8 mouse cellular contexts compared by ENCODE assay signal in the genomic region with DNA sequence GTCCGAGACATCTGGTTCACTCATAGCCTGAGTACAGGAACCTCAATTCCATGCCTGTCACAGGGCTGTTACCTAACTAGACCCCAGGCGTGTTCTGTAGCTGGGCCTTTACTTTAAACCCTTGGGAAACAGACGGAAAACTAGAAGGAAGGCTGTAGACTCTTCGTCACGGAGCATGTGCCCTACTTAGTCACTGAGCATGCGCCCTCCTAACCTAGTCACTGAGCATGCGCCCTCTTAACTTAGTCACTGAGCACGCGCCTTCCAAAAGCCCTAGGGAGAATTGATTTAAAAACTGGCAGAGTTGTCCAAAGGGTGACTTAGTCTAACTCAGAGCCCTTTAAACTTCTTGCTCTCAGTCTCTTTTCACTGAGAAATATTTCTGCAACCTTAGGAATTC. TPM values are rescaled to one million over a fixed set of nuclear protein-coding genes. Genes with fewer than 3 reads are reported as not detected.
DNase-seq lines count a peak whose midpoint lies in the region; ATAC-seq and TF ChIP-seq lines count a peak whose summit lies in the region.

TSS of gene Fbln7 (plus strand) at position 346 of the 400 bp plus-strand sequence.

- DNase-seq in kidney, adult 2 months = no peak
- no peak for DNase-seq in kidney, adult 8-10 months
- no peak for DNase-seq in embryonic facial prominence, embryonic 11.5 days (ENCODE audit: low spot score)
- no peak for DNase-seq in adrenal gland, adult 2 months
- DNase-seq in adrenal gland, postnatal 10 days = no peak
- DNase-seq in layer of hippocampus, postnatal 36 days = no peak

- peak within 1 kb of the TSS; percentile 70 for H3K9ac ChIP-seq in embryonic facial prominence, embryonic 11.5 days (replicated peaks; ENCODE audit: low read length)
- H3K9ac ChIP-seq in hindbrain, embryonic 15.5 days = peak within 1 kb of the TSS; percentile 43
- peak within 1 kb of the TSS; percentile 46 for H3K9ac ChIP-seq in midbrain, embryonic 15.5 days

- no peak for ATAC-seq in embryonic facial prominence, embryonic 11.5 days (replicated peaks; ENCODE audit: insufficient number of reproducible peaks, low FRiP score, low TSS enrichment, low read depth)
- ATAC-seq in hindbrain, embryonic 15.5 days (ENCODE audit: low FRiP score, low read depth) = no peak
- no peak for ATAC-seq in midbrain, embryonic 15.5 days (replicated peaks)

- H3K9me3 ChIP-seq in embryonic facial prominence, embryonic 11.5 days (replicated peaks; ENCODE audit: control insufficient read depth, low read length) = no peaks in the 10 kb centered on the region
- no peaks in the 10 kb centered on the region for H3K9me3 ChIP-seq in hindbrain, embryonic 15.5 days
- no peaks in the 10 kb centered on the region for H3K9me3 ChIP-seq in midbrain, embryonic 15.5 days

- no peak for TF ChIP-seq POLR2A in kidney, adult 2 months (IDR thresholded peaks at IDR 0.05; ENCODE audit: low read depth, low read length)

- H3K4me1 ChIP-seq in kidney, adult 2 months (ENCODE audit: control insufficient read depth, insufficient read depth, low read length) = no peaks in the 10 kb centered on the region
- no peaks in the 10 kb centered on the region; the same call in 1 of the 2 replicates for H3K4me1 ChIP-seq in embryonic facial prominence, embryonic 11.5 days (ENCODE audit: control insufficient read depth, insufficient read depth, low read length)
- H3K4me1 ChIP-seq in hindbrain, embryonic 15.5 days (replicated peaks) = peaks cover 9% of the 10 kb centered on the region
- peaks cover 9% of the 10 kb centered on the region for H3K4me1 ChIP-seq in midbrain, embryonic 15.5 days

- H3K27me3 ChIP-seq in kidney, adult 2 months (replicated peaks; ENCODE audit: control insufficient read depth, insufficient read depth, low read length) = no peaks in the 10 kb centered on the region
- H3K27me3 ChIP-seq in embryonic facial prominence, embryonic 11.5 days (ENCODE audit: control insufficient read depth, insufficient read depth, low read length) = no peaks in the 10 kb centered on the region
- H3K27me3 ChIP-seq in hindbrain, embryonic 15.5 days = peaks cover 11% of the 10 kb centered on the region; the same call in 1 of the 2 replicates
- peaks cover 11% of the 10 kb centered on the region; the same call in 1 of the 2 replicates for H3K27me3 ChIP-seq in midbrain, embryonic 15.5 days (replicated peaks)

- 85% methylated on average over 9 of the region's 9 CpGs for WGBS in kidney, adult 2 months
- WGBS in embryonic facial prominence, embryonic 11.5 days = 91% methylated on average over 9 of the region's 9 CpGs
- WGBS in hindbrain, embryonic 15.5 days = 93% methylated on average over 9 of the region's 9 CpGs
- WGBS in midbrain, embryonic 15.5 days = 93% methylated on average over 9 of the region's 9 CpGs

- H3K36me3 ChIP-seq in kidney, adult 2 months (ENCODE audit: control insufficient read depth, insufficient read depth, low read length) = no peaks in the 10 kb centered on the region
- no peaks in the 10 kb centered on the region for H3K36me3 ChIP-seq in embryonic facial prominence, embryonic 11.5 days (replicated peaks; ENCODE audit: control insufficient read depth, insufficient read depth, low read depth, low read length)
- no peaks in the 10 kb centered on the region for H3K36me3 ChIP-seq in hindbrain, embryonic 15.5 days
- H3K36me3 ChIP-seq in midbrain, embryonic 15.5 days (replicated peaks) = no peaks in the 10 kb centered on the region

- no peak for TF ChIP-seq CTCF in kidney, adult 2 months (conservative IDR thresholded peaks at IDR 0.05; ENCODE audit: insufficient read depth, insufficient read length, low read depth, low read length)

- peak within 1 kb of the TSS; percentile 94 for H3K4me2 ChIP-seq in embryonic facial prominence, embryonic 11.5 days (ENCODE audit: low read depth, low read length)
- peak within 1 kb of the TSS; percentile 92 for H3K4me2 ChIP-seq in hindbrain, embryonic 15.5 days
- H3K4me2 ChIP-seq in midbrain, embryonic 15.5 days = peak within 1 kb of the TSS; percentile 92

- peak within 1 kb of the TSS; percentile 53 for H3K4me3 ChIP-seq in kidney, adult 2 months (ENCODE audit: insufficient read depth, low read depth, low read length)
- H3K4me3 ChIP-seq in embryonic facial prominence, embryonic 11.5 days (ENCODE audit: low read depth, low read length) = peak within 1 kb of the TSS; percentile 45
- peak within 1 kb of the TSS; percentile 47 for H3K4me3 ChIP-seq in hindbrain, embryonic 15.5 days
- peak within 1 kb of the TSS; percentile 44 for H3K4me3 ChIP-seq in midbrain, embryonic 15.5 days

- no peak within 1 kb of the TSS for H3K27ac ChIP-seq in kidney, adult 2 months (ENCODE audit: insufficient read depth, low read depth, low read length)
- H3K27ac ChIP-seq in embryonic facial prominence, embryonic 11.5 days (replicated peaks; ENCODE audit: low read depth, low read length) = no peak within 1 kb of the TSS
- H3K27ac ChIP-seq in hindbrain, embryonic 15.5 days (replicated peaks) = no peak within 1 kb of the TSS
- no peak within 1 kb of the TSS for H3K27ac ChIP-seq in midbrain, embryonic 15.5 days

RNA-seq across cellular contexts. Expression of gene Fbln7, which starts in this region (rescaled TPM):
- 15.5 and 17.0 TPM in 2 replicates for polyA plus RNA-seq in kidney, adult 2 months (2012; rRNA removed)
- 1.6 and 2.7 TPM in 2 replicates for polyA plus RNA-seq in embryonic facial prominence, embryonic 11.5 days (2014; fragmentation: Nextera tagmentation; extraction: Ambion mirVana)
- 2.5 TPM in 2 replicates for polyA plus RNA-seq in hindbrain, embryonic 15.5 days (2015; fragmentation: Nextera tagmentation; extraction: Ambion mirVana)
- polyA plus RNA-seq in midbrain, embryonic 15.5 days (2015; fragmentation: Nextera tagmentation; extraction: Ambion mirVana) = 1.9 and 2.2 TPM in 2 replicates
- 1 to 10 TPM; 4.6 to 7.2 TPM for total RNA-seq in adrenal gland, adult 2 months (2021)
- 5.3 and 6.6 TPM in 2 replicates for polyA plus RNA-seq in adrenal gland, adult 2 months (2012; rRNA removed)
- total RNA-seq in adrenal gland, postnatal 10 days (2021) = 1 to 10 TPM; 3.8 TPM
- total RNA-seq in layer of hippocampus, postnatal 36 days (2021) = under 1 TPM; 0.72 to 0.91 TPM
